Mouse (Mus musculus): ENCODE results near the gene Hnrnph2. TPM values are rescaled to one million over a fixed set of nuclear protein-coding genes. Genes with fewer than 3 reads are reported as not detected.

Hnrnph2 gene
- total RNA-seq, 2 experiments from 2014 or later: 148 to 160 TPM

- no peak for DNase-seq
Measured at GRCm38 (mm10) chrX:134614306-134614705, 13.3 kb downstream of the Hnrnph2 start.

- DNase-seq: no peak
Measured at GRCm38 (mm10) chrX:134619695-134620094, 18.7 kb downstream of the Hnrnph2 start.

- DNase-seq: no peak
Measured at GRCm38 (mm10) chrX:134620254-134620865, 19.4 kb downstream of the Hnrnph2 start.

GRCm38 (mm10) chrX:134621685-134622084 lies 20.7 kb downstream of the Hnrnph2 start:
- DNase-seq: no peak

- DNase-seq: no peak
Measured at GRCm38 (mm10) chrX:134623350-134623749, 22.4 kb downstream of the Hnrnph2 start.

- DNase-seq: no peak
Measured at GRCm38 (mm10) chrX:134628200-134628599, 27.2 kb downstream of the Hnrnph2 start.

- no peak for DNase-seq
Measured at GRCm38 (mm10) chrX:134632710-134633109, 31.7 kb downstream of the Hnrnph2 start.

- no peak for DNase-seq
Measured at GRCm38 (mm10) chrX:134635111-134635510, 34.1 kb downstream of the Hnrnph2 start.

- no peak for DNase-seq
Measured at GRCm38 (mm10) chrX:134635860-134636259, 34.9 kb downstream of the Hnrnph2 start.

GRCm38 (mm10) chrX:134641000-134641760 lies 40.2 kb downstream of the Hnrnph2 start:
- no peak for DNase-seq

GRCm38 (mm10) chrX:134646338-134646737 lies 45.4 kb downstream of the Hnrnph2 start:
- DNase-seq: no peak

GRCm38 (mm10) chrX:134647421-134647820 lies 46.4 kb downstream of the Hnrnph2 start:
- DNase-seq: no peak

GRCm38 (mm10) chrX:134648031-134648692 lies 47.2 kb downstream of the Hnrnph2 start:
- DNase-seq: peak; percentile 25 to 54

- DNase-seq: no peak
Measured at GRCm38 (mm10) chrX:134652061-134652460, 51.1 kb downstream of the Hnrnph2 start.

Other genes starting within 250 kb of the Hnrnph2 start
- 10 to 100 TPM; 43.9 to 48.6 TPM for gene Drp2, start 196.6 kb upstream of the Hnrnph2 start, total RNA-seq (2021)
- gene Taf7l, start 124.7 kb upstream of the Hnrnph2 start, total RNA-seq (2021): not detected
- 10 to 100 TPM; 19.3 to 19.7 TPM for gene Timm8a1, start 59.3 kb upstream of the Hnrnph2 start, total RNA-seq (2021)
- gene Btk, start 17.6 kb upstream of the Hnrnph2 start, total RNA-seq (2021): under 1 TPM; 0.63 to 0.65 TPM
- gene Rpl36a, start 15.5 kb upstream of the Hnrnph2 start, total RNA-seq (2021): 100 to 1,000 TPM; 147 TPM
- 1 to 10 TPM; 7.4 to 8.9 TPM for gene Gla, start 54 bp upstream of the Hnrnph2 start, total RNA-seq (2021)
- gene Armcx4, start 85.3 kb downstream of the Hnrnph2 start, total RNA-seq (2021): 10 to 100 TPM; 34.0 to 35.0 TPM
- gene Armcx1, start 116.8 kb downstream of the Hnrnph2 start, total RNA-seq (2021): 10 to 100 TPM; 58.5 to 60.7 TPM
- gene Armcx6, start 150.2 kb downstream of the Hnrnph2 start, total RNA-seq (2021): 1 to 10 TPM; 7.1 to 7.8 TPM
- gene Armcx3, start 155.4 kb downstream of the Hnrnph2 start, total RNA-seq (2021): 10 to 100 TPM; 84.7 to 88.2 TPM
- 10 to 100 TPM; 78.9 to 89.0 TPM for gene Armcx2, start 208.0 kb downstream of the Hnrnph2 start, total RNA-seq (2021)

All from layer of hippocampus, postnatal 36 days (tissue).